Mouse (Mus musculus): ENCODE results near the gene H2-T22. TPM values are rescaled to one million over a fixed set of nuclear protein-coding genes. Genes with fewer than 3 reads are reported as not detected.
A peak's percentile ranks its signal among the peaks of the same experiment; 100 is the strongest.
"Not testable (repeated sequence)": the region's sequence is repeated elsewhere in the genome, so short reads cannot be mapped to it uniquely, and the experiment has no call there.

H2-T22 gene
- total and polyA plus RNA-seq, 3 experiments, result 10.6 to 26.1 (median 16.4) TPM

- DNase-seq (ENCODE audit: extremely low read depth); H3K27ac ChIP-seq (ENCODE audit: insufficient read depth, low read depth); H3K4me1 ChIP-seq (ENCODE audit: control insufficient read depth in 1 of 2, insufficient read depth in 2 of 2): not testable (repeated sequence)
These were observed 7.4 kb downstream of the H2-T22 start for GRCm38 (mm10) chr17:36035010-36035638.

DNA sequence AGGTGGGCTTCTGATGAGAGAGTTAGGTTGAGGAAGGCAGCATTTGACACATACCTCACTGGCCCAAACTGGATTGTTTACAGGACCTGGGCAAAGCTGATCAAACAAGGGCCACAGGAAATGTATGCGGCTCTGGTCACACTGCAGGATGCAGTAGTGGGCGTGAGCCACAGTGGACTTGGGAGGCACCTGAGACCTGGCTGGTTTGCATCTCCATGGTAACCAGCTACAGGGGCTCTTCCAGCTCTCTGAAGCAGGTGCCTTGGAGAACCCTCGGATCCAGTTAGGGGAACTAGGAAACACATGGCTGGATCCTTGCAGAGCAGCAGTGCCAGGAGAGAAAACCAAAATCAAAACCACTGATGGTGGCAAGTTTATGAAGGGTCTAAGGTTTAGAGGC lies 8.0 kb downstream of the H2-T22 start:
- H3K27me3 ChIP-seq (replicated peaks); DNase-seq (ENCODE audit: extremely low read depth); H3K9me3 ChIP-seq (replicated peaks; ENCODE audit: low read length); H3K79me2 ChIP-seq (replicated peaks; ENCODE audit: control insufficient read depth, extremely low read depth, insufficient read depth, poor library complexity, severe bottlenecking); H3K4me1 ChIP-seq (ENCODE audit: control insufficient read depth in 1 of 2, insufficient read depth in 2 of 2); dilution Hi-C loops (cut with MboI; ENCODE audit: extremely low pct_ligation_motif_present, extremely low pct_unique_long_range_greater_than_20kb, low sequenced_read_pairs); H3K9ac ChIP-seq (ENCODE audit: insufficient read depth, low read depth); H3K4me3 ChIP-seq (replicated peaks in 1 of 3; ENCODE audit: low read depth in 2 of 3, low read length in 2 of 3, poor library complexity in 1 of 3); H3K4me2 ChIP-seq (ENCODE audit: insufficient read depth, low read depth, poor library complexity, severe bottlenecking); H3K36me3 ChIP-seq (replicated peaks in 1 of 2; ENCODE audit: control insufficient read depth in 1 of 2, insufficient read depth in 1 of 2, low read length in 1 of 2): not testable (repeated sequence)
- in situ Hi-C loops (cut with MboI; ENCODE audit: low pct_ligation_motif_present, low pct_unique_long_range_greater_than_20kb, low sequenced_read_pairs), result loop anchor here (10.0 kb wide), 1 partner anchor 80 kb away; no protein-coding TSS in a partner anchor
- peak overlapping the region; percentile 28; the same call in 1 of the 2 replicates for H3K27ac ChIP-seq (ENCODE audit: insufficient read depth, low read depth)

More at GRCm38 (mm10) chr17:36035010-36035638, 7.4 kb downstream of the H2-T22 start:
- H3K36me3 ChIP-seq (replicated peaks in 1 of 2; ENCODE audit: control insufficient read depth in 1 of 2, insufficient read depth in 1 of 2, low read length in 1 of 2); H3K9me3 ChIP-seq (replicated peaks; ENCODE audit: low read length); dilution Hi-C loops (cut with MboI; ENCODE audit: extremely low pct_ligation_motif_present, extremely low pct_unique_long_range_greater_than_20kb, low sequenced_read_pairs); H3K9ac ChIP-seq (ENCODE audit: insufficient read depth, low read depth); H3K79me2 ChIP-seq (replicated peaks; ENCODE audit: control insufficient read depth, extremely low read depth, insufficient read depth, poor library complexity, severe bottlenecking); H3K4me2 ChIP-seq (ENCODE audit: insufficient read depth, low read depth, poor library complexity, severe bottlenecking); H3K27me3 ChIP-seq (replicated peaks); H3K4me3 ChIP-seq (replicated peaks in 1 of 3; ENCODE audit: low read depth in 2 of 3, low read length in 2 of 3, poor library complexity in 1 of 3): not testable (repeated sequence)
- TF ChIP-seq SMC3 (IDR thresholded peaks at IDR 0.05; ENCODE audit: low read depth, low read length) (peak; percentile 21; the same call in 1 of the 2 replicates), CTCF (conservative IDR thresholded peaks at IDR 0.05 in 1 of 2, IDR thresholded peaks at IDR 0.05 in 1 of 2; ENCODE audit: low read depth in 2 of 2, low read length in 2 of 2) (peak in 1 of 2 experiments; percentile 21; a peak in 1 of 4 replicates)
- in situ Hi-C loops (cut with MboI; ENCODE audit: low pct_ligation_motif_present, low pct_unique_long_range_greater_than_20kb, low sequenced_read_pairs), result loop anchor here (10.0 kb wide), 1 partner anchor 80 kb away; no protein-coding TSS in a partner anchor

DNA sequence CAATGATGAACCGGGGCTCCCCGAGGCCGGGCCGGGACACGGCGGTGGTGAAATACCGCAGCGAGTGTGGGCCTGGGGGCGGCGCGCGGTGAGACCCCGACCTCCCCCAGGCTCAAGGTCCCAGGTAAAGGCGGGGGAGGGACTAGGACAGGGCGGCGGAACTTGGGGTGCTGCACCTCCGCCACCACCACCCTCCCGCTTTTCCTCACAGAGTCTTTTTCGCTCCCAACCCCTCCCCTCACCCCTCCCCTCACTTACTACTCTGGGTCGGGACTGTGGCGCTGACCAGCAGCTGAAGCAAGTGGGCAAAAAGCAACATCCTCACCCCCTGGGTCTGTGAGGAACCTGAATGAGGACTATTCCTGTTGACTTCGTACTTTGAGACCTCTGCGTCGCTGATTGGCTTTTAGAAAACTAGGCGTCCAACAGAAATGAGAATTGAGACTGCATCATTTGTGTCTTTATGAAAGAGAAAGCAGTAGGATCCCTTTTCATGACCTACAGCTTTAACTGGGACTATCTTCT lies 10.1 kb downstream of the H2-T22 start, which contains the start of gene H2-T23:
Gene H2-T23 (minus strand): TSS at position 505 of the 525 bp plus-strand sequence.
- DNase-seq (ENCODE audit: extremely low read depth); dilution Hi-C loops (cut with MboI; ENCODE audit: extremely low pct_ligation_motif_present, extremely low pct_unique_long_range_greater_than_20kb, low sequenced_read_pairs): not testable (repeated sequence)
- in situ Hi-C loops (cut with MboI; ENCODE audit: low pct_ligation_motif_present, low pct_unique_long_range_greater_than_20kb, low sequenced_read_pairs), result loop anchor here (10.0 kb wide), 1 partner anchor 82 kb away; no protein-coding TSS in a partner anchor

More for the DNA sequence above, 10.1 kb downstream of the H2-T22 start, which contains the start of gene H2-T23:
- not testable (repeated sequence) for H3K4me1 ChIP-seq (ENCODE audit: control insufficient read depth in 1 of 2, insufficient read depth in 2 of 2); H3K9me3 ChIP-seq (replicated peaks; ENCODE audit: low read length); H3K27me3 ChIP-seq (replicated peaks); H3K4me2 ChIP-seq (ENCODE audit: insufficient read depth, low read depth, poor library complexity, severe bottlenecking)
- H3K27ac ChIP-seq (ENCODE audit: insufficient read depth, low read depth), result peak within 1 kb of the TSS; percentile 74
- H3K79me2 ChIP-seq (replicated peaks; ENCODE audit: control insufficient read depth, extremely low read depth, insufficient read depth, poor library complexity, severe bottlenecking), result peaks cover 12% of the 10 kb centered on the region; the same call in 1 of the 2 replicates
- H3K4me3 ChIP-seq (replicated peaks in 1 of 3; ENCODE audit: low read depth in 2 of 3, low read length in 2 of 3, poor library complexity in 1 of 3), result peak within 1 kb of the TSS; percentile 53 to 80 (median 58)
- peak within 1 kb of the TSS; percentile 84 for H3K9ac ChIP-seq (ENCODE audit: insufficient read depth, low read depth)
- peak; percentile 41; the same call in 1 of the 2 replicates for TF ChIP-seq POLR2A (IDR thresholded peaks at IDR 0.05; ENCODE audit: low read depth, low read length)
- peak; percentile 87 for TF ChIP-seq CHD2 (IDR thresholded peaks at IDR 0.05; ENCODE audit: low read length)
- 0 out of 2 replicates have a peak, but pooled peaks have one; percentile 53 for TF ChIP-seq TBP (conservative IDR thresholded peaks at IDR 0.05; ENCODE audit: low read depth, low read length)
- H3K36me3 ChIP-seq (replicated peaks in 1 of 2; ENCODE audit: control insufficient read depth in 1 of 2, insufficient read depth in 1 of 2, low read length in 1 of 2), result peaks cover 2 to 13% of the 10 kb centered on the region in 2 experiments

All from CH12.LX (cell line).